Mouse (Mus musculus): ENCODE measurements at regions not wholly inside any gene's neighbourhood (a gene's known extent, or its start where the extent isn't known, plus 50 kb on each side); places are given as distances from the start of the nearest gene placed in this dataset.

DNA sequence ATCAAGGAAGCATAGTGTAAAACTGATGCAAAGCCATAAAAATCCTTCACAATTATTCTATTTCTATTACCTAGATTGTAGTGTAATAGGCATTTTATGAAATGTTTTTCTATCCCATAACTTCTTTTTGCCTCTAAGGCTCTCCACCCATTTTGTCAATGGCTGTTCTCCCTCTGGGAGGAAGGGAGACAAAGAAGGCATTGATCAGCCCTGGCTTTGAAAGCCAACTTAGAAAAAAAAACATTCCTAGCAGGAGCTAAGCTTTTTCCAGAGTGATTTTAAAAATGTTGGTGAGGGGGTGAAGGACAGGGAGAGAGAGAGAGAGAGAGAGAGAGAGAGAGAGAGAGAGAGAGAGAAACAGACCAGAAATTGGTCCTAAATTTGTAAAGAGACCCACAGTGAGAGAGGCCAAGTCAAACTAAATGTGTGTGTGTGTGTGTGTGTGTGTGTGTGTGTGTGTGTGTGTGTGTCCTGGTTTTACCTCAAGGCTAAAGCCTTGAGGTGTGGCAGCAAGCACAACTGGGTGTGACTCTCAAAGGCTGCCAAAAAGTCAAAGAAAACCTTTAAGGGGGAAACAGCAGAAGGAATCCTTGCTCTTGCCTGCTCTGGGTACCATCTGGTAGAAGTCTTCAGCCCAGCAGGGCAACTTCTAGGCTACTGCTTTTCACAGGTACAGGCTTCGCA is 77.0 kb upstream of the Klf12 start:
- DNase-seq (ENCODE audit: low read depth in 1 of 2, low spot score in 2 of 2) = no peak
- Histone ChIP-seq H3K4me3 (ENCODE audit: extremely low read depth, insufficient read depth, insufficient read length) (no peak overlapping the region), H3K4me1 (ENCODE audit: control insufficient read depth, insufficient read depth, insufficient read length) (no peaks in the 10 kb centered on the region), H3K36me3 (ENCODE audit: control insufficient read depth, insufficient read depth, low read length) (no peaks in the 10 kb centered on the region), H3K27ac (ENCODE audit: insufficient read depth, low read length) (no peak overlapping the region), H3K27me3 (ENCODE audit: control insufficient read depth, insufficient read depth, low read length) (no peaks in the 10 kb centered on the region)
- 100% methylated on average over 1 of the region's 1 CpGs for WGBS
- TF ChIP-seq CTCF (IDR thresholded peaks at IDR 0.05; ENCODE audit: extremely low read depth, insufficient read depth, insufficient read length, insufficient replicate concordance) = no peak
- no peak for TF ChIP-seq POLR2A (IDR thresholded peaks at IDR 0.05; ENCODE audit: low read depth, low read length)

DNA sequence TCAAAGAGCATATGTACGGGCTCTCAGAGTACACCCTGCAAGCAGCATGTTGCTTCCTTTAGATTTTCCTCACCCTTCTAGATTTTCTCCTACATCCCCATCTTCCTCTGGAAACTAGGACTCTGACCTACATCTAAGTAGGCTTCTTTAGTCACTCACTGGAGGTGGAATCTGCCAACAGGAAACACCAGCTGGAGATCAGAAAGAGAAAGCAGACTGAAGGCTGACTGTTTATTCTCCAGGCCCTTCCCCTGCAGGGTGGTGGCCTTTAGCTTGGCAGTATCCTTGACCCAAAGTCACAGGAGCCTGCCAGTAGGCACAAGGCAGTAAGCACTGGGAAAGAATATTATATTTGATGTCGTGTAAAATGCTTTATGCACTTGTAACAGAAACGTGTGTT is 75.4 kb upstream of the Klf12 start:
- no peak overlapping the region for H3K27ac ChIP-seq (ENCODE audit: insufficient read depth, low read length)
- 85% methylated on average over 3 of the region's 3 CpGs for WGBS
- DNase-seq (ENCODE audit: low read depth in 1 of 2, low spot score in 2 of 2) = no peak
- TF ChIP-seq POLR2A (IDR thresholded peaks at IDR 0.05; ENCODE audit: low read depth, low read length) (no peak), CTCF (IDR thresholded peaks at IDR 0.05; ENCODE audit: extremely low read depth, insufficient read depth, insufficient read length, insufficient replicate concordance) (no peak)
- H3K4me1 ChIP-seq (ENCODE audit: control insufficient read depth, insufficient read depth, insufficient read length) = no peaks in the 10 kb centered on the region
- H3K4me3 ChIP-seq (ENCODE audit: extremely low read depth, insufficient read depth, insufficient read length) = no peak overlapping the region
- H3K36me3 ChIP-seq (ENCODE audit: control insufficient read depth, insufficient read depth, low read length) = no peaks in the 10 kb centered on the region
- no peaks in the 10 kb centered on the region for H3K27me3 ChIP-seq (ENCODE audit: control insufficient read depth, insufficient read depth, low read length)

DNA sequence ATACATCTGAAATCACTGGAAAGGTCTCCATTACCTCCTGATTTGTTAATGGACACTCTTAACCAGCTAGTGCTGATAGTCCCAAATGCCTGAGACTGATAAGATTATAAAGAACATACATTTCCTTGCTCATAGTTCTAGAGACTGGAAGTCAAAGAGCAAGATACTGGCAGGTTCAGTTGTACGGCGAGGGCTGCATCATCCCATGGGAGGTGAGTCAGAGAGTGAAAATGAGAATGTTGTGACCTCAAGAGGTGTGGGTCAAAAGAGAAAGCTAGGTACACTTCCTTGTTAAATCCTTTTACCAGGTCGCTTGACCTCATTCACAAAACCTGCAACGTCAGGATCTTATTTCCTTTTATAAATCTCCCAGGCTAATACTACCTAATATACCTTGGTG is 72.7 kb upstream of the Klf12 start:
- H3K27ac ChIP-seq (ENCODE audit: insufficient read depth, low read length) = no peak overlapping the region
- WGBS = 92% methylated on average over 4 of the region's 4 CpGs
- TF ChIP-seq POLR2A (IDR thresholded peaks at IDR 0.05; ENCODE audit: low read depth, low read length) = no peak
- TF ChIP-seq CTCF (IDR thresholded peaks at IDR 0.05; ENCODE audit: extremely low read depth, insufficient read depth, insufficient read length, insufficient replicate concordance) = no peak
- no peaks in the 10 kb centered on the region for H3K4me1 ChIP-seq (ENCODE audit: control insufficient read depth, insufficient read depth, insufficient read length)
- no peaks in the 10 kb centered on the region; the same call in 1 of the 2 replicates for H3K27me3 ChIP-seq (ENCODE audit: control insufficient read depth, insufficient read depth, low read length)
- DNase-seq (ENCODE audit: low read depth in 1 of 2, low spot score in 2 of 2) = no peak
- no peaks in the 10 kb centered on the region for H3K36me3 ChIP-seq (ENCODE audit: control insufficient read depth, insufficient read depth, low read length)
- no peak overlapping the region for H3K4me3 ChIP-seq (ENCODE audit: extremely low read depth, insufficient read depth, insufficient read length)

DNA sequence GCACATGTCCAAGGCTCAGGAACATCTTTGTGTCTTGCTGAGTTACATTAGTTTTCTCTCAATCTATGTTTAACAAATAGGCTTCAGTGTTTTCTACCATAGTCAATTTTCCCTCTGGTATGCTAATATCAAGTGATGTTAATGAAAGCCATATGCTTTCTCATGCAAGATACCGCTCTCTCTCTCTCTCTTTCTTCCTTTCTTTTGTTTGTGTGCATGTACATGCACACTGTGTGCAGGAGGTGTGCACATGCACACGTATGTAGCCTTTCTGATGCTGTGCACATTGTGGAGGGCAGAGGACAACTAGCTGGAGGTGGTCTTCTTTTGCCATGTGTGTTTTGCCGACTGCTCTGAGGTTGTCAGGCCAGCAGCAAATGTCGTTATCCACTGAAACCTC is 69.0 kb upstream of the Klf12 start:
- DNase-seq (ENCODE audit: low read depth in 1 of 2, low spot score in 2 of 2) = no peak
- Histone ChIP-seq H3K4me3 (ENCODE audit: extremely low read depth, insufficient read depth, insufficient read length) (no peak overlapping the region), H3K27me3 (ENCODE audit: control insufficient read depth, insufficient read depth, low read length) (no peaks in the 10 kb centered on the region; the same call in 1 of the 2 replicates), H3K4me1 (ENCODE audit: control insufficient read depth, insufficient read depth, insufficient read length) (no peaks in the 10 kb centered on the region), H3K36me3 (ENCODE audit: control insufficient read depth, insufficient read depth, low read length) (no peaks in the 10 kb centered on the region), H3K27ac (ENCODE audit: insufficient read depth, low read length) (no peak overlapping the region)
- no peak for TF ChIP-seq POLR2A (IDR thresholded peaks at IDR 0.05; ENCODE audit: low read depth, low read length)
- TF ChIP-seq CTCF (IDR thresholded peaks at IDR 0.05; ENCODE audit: extremely low read depth, insufficient read depth, insufficient read length, insufficient replicate concordance) = no peak
- WGBS = 88% methylated on average over 4 of the region's 4 CpGs

DNA sequence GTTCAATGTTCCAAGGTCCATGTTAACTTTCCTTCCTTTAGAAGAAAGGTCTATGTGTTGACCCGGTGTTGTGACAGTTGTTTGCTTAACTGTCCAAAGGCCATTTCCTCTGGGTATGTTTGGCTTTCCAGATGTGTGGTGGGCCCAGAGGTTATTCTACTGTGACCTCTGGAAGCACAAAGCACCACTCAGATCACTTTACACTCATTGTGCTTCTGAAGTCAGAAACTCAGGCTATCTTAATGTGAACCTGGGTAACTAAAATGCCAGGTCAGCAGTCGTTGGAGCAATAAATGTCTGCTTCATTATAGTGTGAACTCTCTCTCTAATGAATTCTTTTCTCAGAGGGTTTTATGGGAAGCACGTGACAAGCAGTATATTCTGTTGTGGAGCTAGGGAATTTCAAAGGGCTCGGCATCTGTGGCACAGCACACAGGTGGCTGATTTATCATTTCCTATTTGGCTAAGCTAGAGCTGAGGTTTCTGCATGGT is 68.5 kb upstream of the Klf12 start:
- TF ChIP-seq POLR2A (IDR thresholded peaks at IDR 0.05; ENCODE audit: low read depth, low read length) = no peak
- TF ChIP-seq CTCF (IDR thresholded peaks at IDR 0.05; ENCODE audit: extremely low read depth, insufficient read depth, insufficient read length, insufficient replicate concordance) = no peak
- DNase-seq (ENCODE audit: low read depth in 1 of 2, low spot score in 2 of 2) = no peak

DNA sequence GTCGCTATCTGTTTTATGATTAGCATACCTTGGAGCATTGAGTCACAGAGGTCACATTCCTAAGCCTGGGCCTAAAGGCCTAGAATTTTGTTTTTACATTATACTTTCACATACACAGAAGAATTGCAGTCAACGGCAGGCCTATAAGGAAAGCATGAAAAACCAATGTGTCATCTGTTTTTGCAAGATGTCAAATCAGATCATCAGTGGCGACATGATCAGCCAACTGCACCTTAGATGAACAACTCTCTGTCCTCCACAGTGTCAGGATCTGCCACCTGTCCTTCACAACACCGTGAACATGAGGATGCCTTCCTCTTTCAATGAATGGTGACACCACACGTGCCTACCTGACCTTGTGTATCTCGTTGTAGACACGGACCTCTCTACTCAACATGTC is 66.5 kb upstream of the Klf12 start:
- Histone ChIP-seq H3K27me3 (ENCODE audit: control insufficient read depth, insufficient read depth, low read length) (no peaks in the 10 kb centered on the region; the same call in 1 of the 2 replicates), H3K4me3 (ENCODE audit: extremely low read depth, insufficient read depth, insufficient read length) (no peak overlapping the region), H3K36me3 (ENCODE audit: control insufficient read depth, insufficient read depth, low read length) (no peaks in the 10 kb centered on the region), H3K4me1 (ENCODE audit: control insufficient read depth, insufficient read depth, insufficient read length) (no peaks in the 10 kb centered on the region), H3K27ac (ENCODE audit: insufficient read depth, low read length) (no peak overlapping the region)
- WGBS = 92% methylated on average over 7 of the region's 7 CpGs
- TF ChIP-seq POLR2A (IDR thresholded peaks at IDR 0.05; ENCODE audit: low read depth, low read length) (no peak), CTCF (IDR thresholded peaks at IDR 0.05; ENCODE audit: extremely low read depth, insufficient read depth, insufficient read length, insufficient replicate concordance) (no peak)
- DNase-seq (ENCODE audit: low read depth in 1 of 2, low spot score in 2 of 2) = no peak

More for the DNA sequence above, 68.5 kb upstream of the Klf12 start:
- H3K27ac ChIP-seq (ENCODE audit: insufficient read depth, low read length) = no peak overlapping the region
- H3K36me3 ChIP-seq (ENCODE audit: control insufficient read depth, insufficient read depth, low read length) = no peaks in the 10 kb centered on the region
- WGBS = 73% methylated on average over 4 of the region's 4 CpGs
- H3K27me3 ChIP-seq (ENCODE audit: control insufficient read depth, insufficient read depth, low read length) = no peaks in the 10 kb centered on the region; the same call in 1 of the 2 replicates
- no peak overlapping the region for H3K4me3 ChIP-seq (ENCODE audit: extremely low read depth, insufficient read depth, insufficient read length)
- no peaks in the 10 kb centered on the region for H3K4me1 ChIP-seq (ENCODE audit: control insufficient read depth, insufficient read depth, insufficient read length)

All from spleen, adult 2 months (tissue).